Mouse (Mus musculus): ENCODE measurements around the gene Slc20a1.

The Slc20a1 gene

DNA sequence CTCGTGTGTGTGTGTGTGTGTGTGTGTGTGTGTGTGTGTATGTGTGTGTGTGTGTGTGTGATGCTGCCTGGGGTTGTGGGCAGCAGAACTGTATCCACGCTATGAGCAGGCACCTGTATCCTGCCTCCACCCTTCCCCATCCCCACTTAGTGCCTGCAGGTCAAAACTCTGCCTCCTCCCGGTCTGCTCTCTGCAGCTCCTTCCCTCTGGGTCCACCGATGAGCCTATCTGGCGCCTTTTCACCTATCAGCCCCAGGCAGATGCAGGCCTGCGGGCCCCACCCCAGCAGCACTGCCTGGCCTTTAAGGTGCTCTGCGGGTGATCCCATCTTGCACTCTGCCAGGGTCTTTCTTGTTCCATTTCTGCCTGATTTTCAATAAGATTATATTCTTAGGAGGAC is 29.1 kb downstream of the Slc20a1 start:
- no peak for DNase-seq

DNA sequence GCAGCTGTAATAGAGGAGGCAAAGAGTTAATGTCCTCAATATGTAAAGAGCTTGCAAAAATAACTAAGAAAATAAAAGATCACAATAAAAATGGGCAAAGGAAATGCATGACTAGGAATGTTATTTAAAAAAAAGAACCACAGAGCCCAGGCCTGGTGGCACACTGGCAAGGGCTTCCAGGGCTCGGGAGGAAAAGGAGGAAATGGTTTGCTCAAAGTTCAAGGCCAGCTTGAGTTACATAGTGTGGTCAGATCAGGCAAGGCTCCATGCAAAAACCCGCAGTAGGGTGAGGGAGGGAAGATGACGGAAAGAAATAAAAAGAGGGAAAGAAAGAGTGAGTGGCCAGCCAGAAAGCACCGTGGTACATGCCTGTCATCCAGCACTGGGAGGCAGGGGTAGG is 30.0 kb downstream of the Slc20a1 start:
- DNase-seq, result no peak

DNA sequence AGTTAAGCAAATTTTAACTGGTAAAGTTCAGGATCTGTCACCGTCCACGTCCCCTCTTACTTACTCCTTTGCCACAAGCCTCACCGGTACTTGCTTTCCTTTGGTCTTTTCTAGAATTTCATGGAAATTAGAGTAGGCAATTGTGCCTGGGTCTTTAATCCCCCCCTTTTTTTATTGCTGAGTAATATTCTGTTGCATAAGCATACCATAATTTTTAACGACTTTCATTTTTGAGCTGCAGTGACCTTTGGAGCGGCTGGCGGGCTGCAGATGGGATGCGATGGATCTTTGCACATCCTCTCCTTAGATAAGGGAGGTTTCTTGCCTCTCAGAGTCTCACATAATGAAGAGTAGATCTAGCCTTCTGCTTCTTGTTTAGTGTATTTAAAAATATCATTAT is 30.8 kb downstream of the Slc20a1 start:
- DNase-seq, result no peak

DNA sequence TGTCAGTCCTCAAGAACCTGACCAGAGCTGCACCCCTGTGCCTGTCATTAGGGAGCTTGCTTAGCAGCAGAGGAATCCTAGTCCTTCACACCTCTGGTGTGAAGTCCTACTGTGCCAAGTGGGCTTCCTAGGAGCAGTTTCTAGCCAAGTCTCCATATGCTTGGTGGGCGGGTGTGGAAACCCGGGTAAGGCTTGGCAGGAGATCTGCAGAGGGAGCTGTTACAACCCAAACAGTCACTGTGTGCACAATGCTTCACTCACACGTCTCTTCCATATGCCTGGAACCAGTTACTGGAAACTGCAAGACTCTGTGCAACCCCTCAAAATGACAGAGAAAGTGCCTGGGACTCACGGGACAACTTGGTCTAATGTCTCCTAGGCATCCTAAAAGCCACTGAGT is 33.5 kb downstream of the Slc20a1 start:
- DNase-seq, result peak; percentile 28 to 53

DNA sequence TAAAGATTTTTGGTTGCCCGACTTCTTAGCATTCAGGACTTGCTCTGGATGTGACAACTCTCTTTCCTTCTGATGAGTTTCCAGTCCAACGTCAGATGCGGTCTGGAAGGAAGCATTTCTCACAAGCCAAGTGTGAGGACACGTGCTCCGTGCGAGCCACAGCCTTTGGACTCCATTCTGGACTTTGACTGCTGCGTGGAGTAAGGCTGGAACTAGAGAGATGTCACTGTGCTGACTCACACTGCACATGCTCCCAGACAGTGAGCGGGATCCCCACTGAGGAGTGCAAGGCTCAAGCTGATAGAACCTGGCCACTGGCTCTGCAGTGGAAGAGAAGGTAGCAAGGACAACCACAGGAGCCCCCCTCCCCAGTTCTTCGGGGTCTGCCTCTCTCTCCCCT is 33.9 kb downstream of the Slc20a1 start:
- DNase-seq, result no peak

DNA sequence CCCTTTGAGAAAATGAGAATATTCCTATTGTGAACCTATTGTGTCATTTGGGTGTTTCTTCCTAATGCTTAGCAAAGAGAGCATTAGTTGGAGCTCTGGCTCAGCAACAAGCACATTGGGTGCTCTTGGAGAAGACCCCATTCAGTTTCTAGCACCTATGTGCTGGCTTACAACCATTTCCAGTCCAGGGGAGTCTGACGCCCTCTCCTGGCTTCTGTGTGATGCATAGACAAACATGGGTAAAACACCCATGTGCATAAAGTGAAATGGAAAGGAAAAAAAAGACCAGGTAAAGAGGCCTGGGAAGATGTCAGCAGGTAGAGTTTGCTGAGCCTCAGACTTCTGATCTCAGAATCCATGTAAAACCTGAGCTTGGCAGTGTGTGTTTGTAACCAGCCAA is 34.7 kb downstream of the Slc20a1 start:
- no peak for DNase-seq

DNA sequence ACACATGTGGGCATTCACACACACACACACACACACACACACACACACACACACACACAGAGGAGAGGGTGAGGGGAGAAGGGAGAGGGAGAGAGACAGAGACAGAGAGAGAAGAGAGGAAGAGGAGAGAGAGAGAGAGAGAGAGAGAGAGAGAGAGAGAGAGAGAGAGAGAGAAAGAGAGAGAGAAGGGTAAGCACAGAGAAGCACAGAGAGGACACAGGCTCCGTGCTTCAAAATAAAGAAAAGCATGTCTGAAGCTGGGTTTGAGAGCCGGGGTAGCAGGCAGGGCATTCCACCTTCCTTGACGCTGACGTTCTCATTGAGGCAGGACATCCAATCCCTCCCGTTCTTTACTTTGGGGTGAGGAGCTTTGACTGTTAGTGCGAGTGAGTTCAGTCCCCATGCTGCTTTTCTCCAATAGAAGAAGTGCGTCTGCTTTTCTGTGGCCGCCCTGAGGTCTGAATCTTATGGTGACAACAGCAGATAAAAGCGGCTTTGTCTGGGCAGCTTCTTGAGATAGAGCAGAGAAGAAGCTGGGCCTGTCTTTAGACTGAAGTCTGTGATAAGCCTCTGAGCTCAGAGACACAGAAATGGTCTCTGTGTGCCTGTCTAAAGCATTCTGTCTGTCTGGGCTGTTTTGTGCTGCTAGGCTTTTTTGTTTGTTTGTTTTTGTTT is 35.4 kb downstream of the Slc20a1 start:
- DNase-seq, result no peak

DNA sequence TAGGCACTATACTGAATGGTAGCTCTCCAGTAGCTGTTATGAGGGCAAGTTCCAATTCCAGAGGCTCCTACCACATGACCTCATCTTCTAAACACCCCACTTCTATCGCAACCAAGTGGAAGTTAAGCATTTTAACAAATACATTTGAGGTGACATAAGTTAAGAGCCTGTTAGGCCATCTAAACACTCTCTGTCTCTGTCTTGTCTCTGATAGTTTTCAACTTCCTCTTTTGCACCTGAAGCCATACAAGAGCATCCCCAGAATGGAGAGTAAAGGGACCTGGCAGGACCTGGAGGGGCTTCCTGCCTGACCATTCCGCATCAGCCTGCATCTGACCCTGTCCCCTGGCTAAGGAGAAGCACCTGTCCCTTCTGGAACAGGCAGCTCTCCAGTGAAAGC is 36.2 kb downstream of the Slc20a1 start:
- DNase-seq, result no peak

DNA sequence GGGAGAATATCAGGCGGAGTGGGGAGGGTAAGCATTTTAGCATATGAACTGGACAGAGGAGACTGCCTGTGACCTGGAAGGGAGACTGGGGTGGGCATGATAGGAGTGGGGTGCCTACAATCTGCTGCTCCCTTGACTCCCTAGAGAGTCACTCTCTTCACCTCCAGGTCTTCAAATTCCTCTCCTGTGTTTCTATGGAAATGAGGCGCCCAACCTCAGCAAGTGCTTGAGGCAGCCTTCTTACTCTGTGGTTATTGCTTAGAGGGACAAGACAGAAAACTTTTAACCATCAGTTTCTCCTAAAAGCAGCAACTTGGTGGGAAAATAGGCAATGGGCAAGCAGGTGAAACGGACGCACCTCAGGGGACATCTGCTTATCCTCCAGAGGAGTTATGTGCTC is 38.0 kb downstream of the Slc20a1 start:
- no peak for DNase-seq

DNA sequence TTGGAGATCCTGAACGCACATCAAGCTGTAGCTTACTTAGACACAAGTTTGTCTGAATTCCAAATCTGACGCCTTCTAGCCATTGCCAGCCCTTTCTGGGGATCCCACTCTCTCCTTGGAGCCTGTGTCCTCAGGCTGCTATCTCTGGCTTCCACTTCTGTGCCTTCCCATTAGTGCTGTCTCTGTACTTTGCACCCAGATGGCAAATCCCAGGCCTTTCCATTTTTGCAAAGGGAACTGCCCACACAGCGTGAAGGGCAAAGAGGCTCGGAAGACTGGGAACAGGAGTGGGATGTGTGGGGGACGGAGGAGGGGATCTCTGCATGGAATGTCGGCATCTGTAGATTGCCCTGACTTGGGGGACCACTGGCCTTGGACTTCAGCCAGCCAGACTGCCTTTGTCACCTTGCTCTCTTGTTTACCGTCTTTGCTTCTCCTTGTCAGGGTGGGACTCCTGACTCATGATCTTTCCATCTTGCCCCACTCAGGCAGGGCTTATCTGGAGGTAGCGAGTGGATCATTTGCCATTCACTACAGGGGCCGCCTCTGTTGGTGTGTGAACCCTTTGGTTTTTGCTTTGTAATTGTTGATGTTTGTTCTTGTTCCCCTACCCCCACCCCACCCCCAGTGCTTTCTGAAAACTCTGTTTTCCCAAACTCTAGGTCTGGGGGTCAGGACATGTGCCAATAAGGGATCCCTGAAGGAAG is 42.3 kb downstream of the Slc20a1 start:
- DNase-seq, result no peak

DNA sequence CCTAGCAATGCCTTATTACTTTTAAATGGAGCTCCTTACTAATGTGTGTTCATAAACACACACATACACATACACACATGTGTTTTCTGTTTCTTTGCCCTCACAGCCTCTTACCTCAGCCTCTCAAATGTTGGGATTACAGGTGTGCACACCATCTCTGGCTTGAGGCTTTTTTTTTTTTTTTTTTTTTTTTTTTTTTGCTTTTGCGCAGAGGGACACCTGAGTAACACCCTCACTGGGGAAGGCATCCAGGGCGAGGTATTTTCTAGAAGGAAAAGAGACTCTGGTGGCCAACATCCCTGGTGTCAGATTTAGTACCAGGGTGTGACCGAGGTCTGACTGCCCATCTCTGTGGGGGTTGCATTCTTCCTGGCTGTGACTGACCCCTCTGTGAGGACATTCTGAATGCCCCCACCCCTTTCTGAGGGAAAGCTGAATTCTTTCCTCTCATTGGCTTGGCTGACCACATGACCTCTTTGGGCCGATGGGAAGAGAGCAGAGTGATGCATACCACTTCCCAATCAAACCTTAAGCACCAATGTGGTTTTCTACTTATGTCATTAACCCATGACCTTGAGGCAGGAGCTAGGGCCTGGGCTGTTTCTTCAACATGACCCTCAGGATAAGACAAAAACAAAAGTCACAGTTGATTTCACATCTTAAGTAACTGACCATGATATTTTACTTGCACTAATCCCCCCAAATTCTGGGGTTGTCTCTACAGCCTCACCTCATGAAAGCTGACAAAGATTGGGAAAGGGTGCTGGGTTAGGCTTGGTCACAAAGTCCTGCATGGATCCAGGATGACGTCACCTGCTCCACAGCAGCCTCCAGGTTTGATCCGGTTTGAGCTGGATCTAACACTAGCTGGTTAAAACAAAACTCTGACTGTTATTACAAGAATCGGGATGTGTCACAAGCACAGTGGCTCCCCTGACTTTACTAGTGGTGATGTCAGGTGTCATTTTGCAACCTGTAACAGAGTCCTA is 43.6 kb downstream of the Slc20a1 start:
- no peak for DNase-seq

DNA sequence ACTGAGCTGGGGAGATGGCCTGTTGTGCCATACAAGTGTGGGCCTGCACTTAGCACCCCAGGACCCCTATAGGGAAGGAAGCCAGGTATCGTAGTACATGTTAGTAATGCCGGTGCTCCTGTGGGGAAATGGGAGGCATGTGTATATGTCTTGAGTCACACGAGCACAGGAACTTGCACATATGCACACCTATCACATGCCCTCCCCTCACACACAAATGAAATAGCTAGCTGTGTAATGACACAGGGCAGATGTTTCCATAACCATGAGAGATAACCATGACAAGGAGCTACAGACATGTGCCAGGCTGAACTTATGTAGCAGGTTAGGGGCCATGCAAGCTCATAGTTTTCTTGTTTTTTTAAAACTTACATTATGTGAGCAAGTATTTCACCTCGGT is 44.4 kb downstream of the Slc20a1 start:
- no peak for DNase-seq

DNA sequence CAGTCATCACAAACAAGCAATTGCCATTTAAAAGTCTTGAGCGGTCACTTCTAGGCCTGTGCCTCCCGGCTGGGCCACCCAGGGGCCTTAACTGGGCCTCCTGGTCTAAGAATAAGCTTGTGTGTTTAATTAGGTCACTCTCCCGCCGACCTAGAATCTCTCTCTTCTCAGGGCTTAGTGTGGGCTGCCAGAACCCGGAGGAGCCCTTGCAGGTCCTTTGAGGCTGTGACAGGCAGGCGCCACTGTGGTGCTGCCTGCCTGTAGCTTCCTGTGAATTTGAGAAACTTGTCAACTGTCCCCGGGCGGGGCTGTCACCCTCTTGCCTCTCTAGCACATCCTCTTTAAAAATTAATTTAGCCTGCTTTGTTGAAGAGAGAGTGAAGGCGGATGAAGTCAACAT is 45.2 kb downstream of the Slc20a1 start:
- DNase-seq, result no peak

DNA sequence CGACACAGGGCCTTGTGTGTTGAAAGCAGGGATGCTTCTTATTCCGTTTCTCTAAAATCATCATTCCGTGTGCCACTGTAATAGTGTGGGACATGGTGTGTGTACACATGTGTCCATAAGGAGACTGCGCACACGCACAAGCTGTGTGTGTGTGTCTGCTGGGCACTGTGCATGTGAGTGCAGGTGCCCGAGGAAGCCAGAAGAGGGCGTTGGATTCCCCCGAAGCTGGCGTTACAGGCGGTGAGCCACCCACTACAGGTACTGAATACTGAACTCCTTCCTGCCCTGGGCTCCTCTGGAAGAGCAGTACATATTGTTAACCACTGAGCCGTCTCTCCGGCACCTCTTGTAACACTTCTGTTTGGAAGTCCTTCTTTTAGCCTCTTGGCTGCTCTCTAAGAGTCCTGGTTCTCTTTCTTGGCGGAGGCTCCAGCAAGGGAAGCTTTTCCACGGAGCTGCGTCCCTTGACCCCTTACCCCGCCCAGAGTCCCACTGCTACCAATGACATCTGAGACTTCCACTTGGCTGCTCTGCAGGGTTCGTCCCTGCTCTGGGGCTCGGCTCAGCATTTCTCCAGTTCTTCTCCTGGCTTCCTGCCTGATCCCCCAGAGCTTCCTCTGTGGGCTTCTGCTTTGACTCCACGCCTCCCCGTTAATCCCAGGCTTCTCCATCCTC is 46.0 kb downstream of the Slc20a1 start:
- DNase-seq, result peak in 1 of 2 experiments; percentile 39

DNA sequence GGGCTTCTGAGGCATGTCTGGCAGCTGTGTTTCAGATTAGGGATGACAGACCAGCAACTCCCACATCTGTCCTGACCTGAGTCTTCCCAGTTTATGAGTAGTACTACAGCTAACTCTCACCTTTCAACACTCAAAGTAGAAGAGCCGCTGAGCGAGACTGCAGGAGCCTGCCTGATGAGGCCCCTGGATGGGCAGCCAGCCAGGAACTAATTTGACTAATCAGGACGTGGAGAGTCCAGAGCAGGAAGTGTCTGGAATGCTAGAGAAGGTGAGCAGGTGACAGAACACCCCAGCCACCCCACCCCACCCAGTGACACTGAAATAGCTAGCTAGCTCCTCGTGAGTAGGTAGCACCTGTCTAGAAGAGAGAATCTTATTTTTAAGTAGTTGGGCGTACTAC is 47.1 kb downstream of the Slc20a1 start:
- no peak for DNase-seq

DNA sequence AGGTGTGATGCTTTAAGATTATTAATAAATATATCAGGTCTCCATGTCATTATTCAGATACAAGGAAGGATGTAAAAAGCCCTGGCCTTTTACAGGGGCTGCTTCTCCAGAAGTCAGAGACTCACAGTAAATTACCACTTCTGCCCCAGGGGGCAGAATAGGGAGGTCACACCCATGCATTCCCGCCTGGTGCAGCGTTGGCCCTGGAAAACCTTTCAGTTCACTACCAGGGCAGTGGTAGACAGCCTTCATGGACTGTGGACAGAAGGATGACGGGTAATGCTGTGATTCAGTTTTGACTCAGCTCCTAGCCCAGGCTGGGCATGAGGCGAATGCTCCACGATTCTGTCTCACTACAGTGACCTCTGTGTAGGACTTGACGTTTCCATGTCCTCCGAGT is 47.9 kb downstream of the Slc20a1 start:
- DNase-seq, result no peak

DNA sequence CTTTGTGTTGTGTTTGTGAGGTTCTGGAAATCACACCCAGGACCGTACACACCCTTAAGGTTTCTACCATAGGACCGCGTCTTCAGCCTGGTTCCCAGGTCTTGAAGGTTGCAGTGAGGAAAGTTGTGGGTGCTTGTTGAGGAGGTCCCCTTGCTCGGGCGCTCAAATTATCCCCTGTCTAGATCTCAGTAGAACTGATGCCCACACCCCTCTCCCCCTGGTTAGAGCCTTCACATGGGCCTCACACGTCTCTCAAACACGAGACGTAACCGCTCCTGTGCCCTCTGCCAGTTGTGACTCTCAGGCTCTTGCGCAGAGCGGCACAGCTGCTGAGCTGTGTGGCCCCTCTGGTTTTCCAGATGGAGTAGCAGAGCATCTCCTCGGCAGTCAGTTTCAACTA is 48.4 kb downstream of the Slc20a1 start:
- DNase-seq, result no peak

DNA sequence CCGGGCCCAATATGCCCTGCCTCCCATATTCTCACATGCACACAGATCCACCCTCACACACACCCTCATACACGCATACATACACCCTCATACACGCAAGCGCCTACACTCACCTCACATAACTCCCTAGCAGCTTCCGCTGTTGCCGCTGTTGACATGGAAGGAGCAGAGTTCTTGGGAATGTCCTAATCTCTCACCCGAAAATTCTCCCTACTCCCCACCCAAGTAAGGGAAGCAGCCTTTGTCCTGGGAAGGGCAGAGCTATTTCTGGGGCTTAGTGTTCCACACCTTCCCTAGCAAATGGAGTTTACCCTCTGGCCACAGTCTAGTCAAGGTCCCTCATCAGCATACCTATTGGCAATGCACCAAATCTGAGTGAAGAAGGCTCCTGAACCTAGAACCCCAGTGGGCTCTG is 49.1 kb downstream of the Slc20a1 start:
- no peak for DNase-seq

DNA sequence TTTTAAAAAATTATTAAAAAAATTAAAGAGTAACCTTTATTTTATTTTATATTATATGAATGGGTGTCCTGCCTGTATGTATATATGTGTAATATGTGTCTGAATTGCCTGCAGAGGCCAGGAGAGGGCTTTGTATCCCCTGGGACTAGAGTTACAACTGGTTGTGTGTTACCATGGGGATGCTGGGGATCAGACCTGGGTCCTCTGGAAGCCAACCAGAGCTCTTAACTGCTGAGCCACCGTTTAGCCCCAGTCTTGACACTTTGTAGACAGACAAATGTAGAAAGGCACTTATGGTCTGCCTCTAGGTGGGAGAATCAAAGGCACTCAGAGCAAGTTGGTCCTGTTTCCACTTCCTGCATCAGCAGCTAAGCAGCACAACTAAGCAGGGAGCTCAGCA is 50.8 kb downstream of the Slc20a1 start:
- no peak for DNase-seq

DNA sequence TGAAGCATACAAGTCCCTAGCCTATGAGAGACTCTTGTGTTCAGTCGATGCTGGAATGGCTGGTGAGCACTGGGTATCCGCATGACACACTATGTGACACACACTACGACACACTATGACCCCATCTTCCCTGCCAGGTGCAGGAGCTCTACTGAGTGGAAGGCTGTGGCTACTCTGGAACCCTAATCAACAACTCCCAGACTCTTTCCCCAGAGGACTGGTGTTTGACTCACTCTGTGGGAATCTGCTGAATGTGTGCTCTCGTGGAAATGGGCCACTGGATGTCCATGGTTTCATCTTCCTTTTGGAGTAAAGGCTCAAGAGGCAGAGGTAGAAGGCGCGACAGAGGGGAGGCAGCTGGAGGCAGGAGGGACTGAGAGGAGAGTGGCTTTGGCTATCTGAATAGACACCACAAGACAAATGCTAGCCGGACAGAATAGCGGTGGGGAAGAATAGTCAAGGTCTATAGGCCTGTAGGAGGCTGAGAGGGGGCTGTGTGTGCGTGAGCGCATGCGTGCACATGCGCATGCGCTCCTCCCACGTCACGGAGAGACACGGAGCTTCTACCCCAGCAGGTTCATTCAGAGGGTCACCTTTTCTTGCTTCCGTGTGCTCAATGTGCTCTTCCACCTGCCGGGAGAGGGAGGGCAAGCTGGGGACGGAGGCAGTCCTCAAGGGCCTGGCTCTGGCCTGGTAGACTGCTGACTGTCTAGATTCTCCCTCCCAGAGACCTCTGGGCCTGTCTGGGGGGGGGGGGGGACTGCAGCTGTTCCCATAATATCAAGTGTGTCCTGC is 54.5 kb downstream of the Slc20a1 start:
- DNase-seq, result peak in 1 of 2 experiments; percentile 12

DNA sequence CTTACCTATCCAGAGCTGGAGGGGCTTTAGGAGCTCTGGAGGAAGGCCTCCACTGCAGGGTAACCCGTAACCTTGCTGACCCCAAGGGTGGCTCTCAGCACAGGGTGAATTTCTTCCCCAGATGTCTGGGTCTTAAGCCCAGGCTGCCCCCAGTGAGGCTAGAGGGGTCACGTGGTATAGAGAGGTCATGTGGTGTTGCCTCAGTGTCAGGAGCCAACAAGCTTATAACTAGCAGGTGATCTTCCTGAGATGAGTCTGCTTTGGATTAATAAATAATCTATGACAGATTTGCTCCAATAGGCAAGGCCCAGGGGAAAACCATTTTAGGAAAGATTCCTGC is 55.0 kb downstream of the Slc20a1 start:
- DNase-seq, result no peak

DNA sequence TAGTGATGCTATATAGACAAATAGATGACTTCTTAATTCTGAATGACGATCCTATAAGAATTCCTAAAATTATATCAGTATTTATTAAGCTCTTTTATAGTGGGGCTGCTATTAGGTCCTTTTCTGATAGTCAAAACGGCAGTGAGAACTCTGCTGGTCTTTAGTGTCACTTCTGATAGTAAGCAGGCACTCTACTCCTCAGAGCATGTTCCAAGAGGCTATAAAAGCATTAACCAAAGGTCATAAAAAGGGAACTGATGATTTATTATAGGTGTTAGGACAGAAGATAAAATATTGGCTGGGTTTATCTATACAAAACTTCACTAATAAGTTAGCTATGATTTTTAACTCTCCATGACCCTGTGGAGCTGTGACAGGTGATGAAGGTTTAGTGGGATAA is 55.5 kb downstream of the Slc20a1 start:
- no peak for DNase-seq

Measured in lung, postnatal 4 days (tissue).